Mouse (Mus musculus) embryonic facial prominence, embryonic 14.5 days (tissue): ENCODE data around the gene Platr17. TPM values are rescaled to one million over a fixed set of nuclear protein-coding genes. Genes with fewer than 3 reads are reported as not detected.
"Not testable (repeated sequence)": the region's sequence is repeated elsewhere in the genome, so short reads cannot be mapped to it uniquely, and the experiment has no call there.

Experiments
- ATAC-seq: fragments of 200-750 bp; cut with Nextera tagmentation; 2 replicates; pipeline ENCODE4 v1.8.0; 2017; ENCODE audit warnings: low read depth, moderate number of reproducible peaks, moderate TSS enrichment
- DNase-seq: peaks from one replicate; pipeline ENCODE4 v3.0.0-alpha.2; 2015; ENCODE audit warnings: low spot score
- H3K27ac ChIP-seq: fragments of 300-500 bp; sonication (generic); replicated peaks from 2 replicates; pipeline ENCODE4 v1.5.1; 2014; ENCODE audit warnings: low read depth, mild to moderate bottlenecking, low read length, moderate library complexity
- H3K27me3 ChIP-seq: fragments of 300-500 bp; sonication (generic); replicated peaks from 2 replicates; pipeline ENCODE4 v1.6.1; 2014; ENCODE audit warnings: low read length; ENCODE audit not compliant: control insufficient read depth, insufficient read depth
- H3K36me3 ChIP-seq: fragments of 300-500 bp; sonication (generic); 2 replicates; pipeline ENCODE4 v1.6.1; 2014; ENCODE audit warnings: low read length, mixed read lengths; ENCODE audit not compliant: control insufficient read depth, insufficient read depth
- H3K4me1 ChIP-seq: fragments of 300-500 bp; sonication (generic); 2 replicates; pipeline ENCODE4 v1.6.1; 2014; ENCODE audit warnings: antibody characterized with exemption, low read length; ENCODE audit not compliant: control insufficient read depth, insufficient read depth
- H3K4me2 ChIP-seq: fragments of 300-500 bp; sonication (generic); 2 replicates; pipeline ENCODE4 v1.6.1; 2014; ENCODE audit warnings: low read depth, mild to moderate bottlenecking, low read length, moderate library complexity, mixed read lengths
- H3K4me3 ChIP-seq: fragments of 300-500 bp; sonication (generic); 2 replicates; pipeline ENCODE4 v1.5.1; 2014; ENCODE audit warnings: low read depth, mild to moderate bottlenecking, low read length
- H3K9ac ChIP-seq: fragments of 300-500 bp; sonication (generic); 2 replicates; pipeline ENCODE4 v1.6.1; 2014; ENCODE audit warnings: low read depth, mild to moderate bottlenecking, low read length, moderate library complexity, mixed read lengths
- H3K9me3 ChIP-seq: fragments of 300-500 bp; sonication (generic); 2 replicates; pipeline ENCODE4 v1.6.1; 2016; ENCODE audit warnings: low read length; ENCODE audit not compliant: control insufficient read depth
- WGBS: fragments of 180-500 bp; shearing (Covaris S2); extraction: QIAGEN DNeasy Blood & Tissue Kit; methylation state at CpG from one replicate; pipeline ENCODE4 v1.1.7; 2014; 5-methylcytosine and 5-hydroxymethylcytosine counted together
- polyA plus RNA-seq: library from polyadenylated mRNA; unstranded; fragments of >200 nt; fragmentation: Nextera tagmentation; extraction: Ambion mirVana; gene quantifications from 2 replicates; pipeline ENCODE4 v1.2.1, GENCODE M21; 2014

Platr17 gene
- polyA plus RNA-seq, 1 experiment from 2014 or later, result not detected

DNA sequence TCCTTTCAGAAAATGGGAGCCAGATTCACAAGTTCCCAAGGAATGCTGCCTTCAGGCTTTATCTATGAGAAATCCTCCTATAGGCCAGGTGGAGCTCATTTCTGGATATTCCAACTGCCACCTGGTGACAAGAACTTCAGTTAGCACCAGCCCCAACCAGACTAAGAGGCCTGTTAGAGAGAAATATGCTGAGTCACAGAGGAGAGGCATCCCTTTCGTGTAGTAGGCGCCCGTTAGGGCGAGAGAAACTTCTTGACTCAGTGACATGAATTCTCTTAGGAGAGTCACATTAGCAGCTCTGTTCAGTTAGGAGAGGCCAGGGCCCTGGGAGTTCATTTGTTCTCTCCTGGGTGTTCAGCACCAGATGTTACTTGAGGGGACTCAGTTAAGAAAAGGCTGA is 5.3 kb upstream of the Platr17 start:
- ATAC-seq (no peak), DNase-seq (no peak)
- H3K36me3 ChIP-seq, result no peaks in the 10 kb centered on the region
- no peaks in the 10 kb centered on the region for H3K27me3 ChIP-seq
- 76% methylated on average over 4 of the region's 4 CpGs for WGBS
- H3K4me3 ChIP-seq, result no peak overlapping the region
- no peaks in the 10 kb centered on the region for H3K9me3 ChIP-seq
- H3K4me2 ChIP-seq, result no peak overlapping the region
- no peak overlapping the region for H3K27ac ChIP-seq
- H3K9ac ChIP-seq, result no peak overlapping the region
- no peaks in the 10 kb centered on the region for H3K4me1 ChIP-seq

- H3K36me3 ChIP-seq, result no peaks in the 10 kb centered on the region
- H3K27me3 ChIP-seq, result no peaks in the 10 kb centered on the region
- H3K4me2 ChIP-seq, result no peak overlapping the region
- DNase-seq, result no peak
- H3K27ac ChIP-seq, result no peak overlapping the region
- H3K4me3 ChIP-seq, result no peak overlapping the region
- no peaks in the 10 kb centered on the region for H3K9me3 ChIP-seq
- 61% methylated on average over 7 of the region's 7 CpGs for whole genome bisulfite sequencing
- no peaks in the 10 kb centered on the region for H3K4me1 ChIP-seq
- no peak overlapping the region; the same call in 1 of the 2 replicates for H3K9ac ChIP-seq
- ATAC-seq, result no peak
Observed at GRCm38 (mm10) chr17:33900281-33900988, 4.5 kb upstream of the Platr17 start.

DNA sequence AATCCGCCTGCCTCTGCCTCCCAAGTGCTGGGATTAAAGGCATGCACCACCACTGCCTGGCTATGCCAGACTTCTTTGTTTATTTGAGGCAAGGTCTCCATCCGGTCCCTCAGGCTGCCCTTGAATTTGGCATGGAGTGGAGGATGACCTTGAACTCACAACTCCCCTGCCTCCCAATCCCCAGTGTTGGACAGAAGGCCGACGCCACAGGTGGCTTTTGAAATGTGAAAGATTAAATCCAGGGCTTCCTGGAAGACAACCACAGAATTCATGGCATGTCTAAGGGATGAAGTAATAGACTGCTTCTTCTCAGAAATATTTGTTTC is 4.0 kb upstream of the Platr17 start:
- Histone ChIP-seq H3K27me3 (no peaks in the 10 kb centered on the region), H3K9me3 (no peaks in the 10 kb centered on the region), H3K27ac (no peak overlapping the region), H3K4me1 (no peaks in the 10 kb centered on the region), H3K36me3 (no peaks in the 10 kb centered on the region), H3K4me2 (no peak overlapping the region), H3K9ac (no peak overlapping the region), H3K4me3 (no peak overlapping the region)
- no peak for ATAC-seq
- 85% methylated on average over 4 of the region's 4 CpGs for WGBS
- DNase-seq, result no peak

- ATAC-seq (no peak), DNase-seq (no peak)
- H3K27ac ChIP-seq, result no peak overlapping the region
- no peak overlapping the region for H3K4me3 ChIP-seq
- no peak overlapping the region for H3K9ac ChIP-seq
- no peaks in the 10 kb centered on the region for H3K4me1 ChIP-seq
- H3K9me3 ChIP-seq, result no peaks in the 10 kb centered on the region
- no peaks in the 10 kb centered on the region for H3K36me3 ChIP-seq
- H3K4me2 ChIP-seq, result no peak overlapping the region
- 62% methylated on average over 4 of the region's 4 CpGs for WGBS
- H3K27me3 ChIP-seq, result no peaks in the 10 kb centered on the region
Observed at GRCm38 (mm10) chr17:33901653-33902052, 3.3 kb upstream of the Platr17 start.

- H3K36me3 ChIP-seq, result no peaks in the 10 kb centered on the region
- no peaks in the 10 kb centered on the region for H3K27me3 ChIP-seq
- no peaks in the 10 kb centered on the region for H3K9me3 ChIP-seq
- no peak overlapping the region for H3K4me2 ChIP-seq
- no peak overlapping the region for H3K4me3 ChIP-seq
- H3K9ac ChIP-seq, result no peak overlapping the region
- ATAC-seq (no peak), DNase-seq (no peak)
- 80% methylated on average over 4 of the region's 4 CpGs for WGBS
- H3K4me1 ChIP-seq, result no peaks in the 10 kb centered on the region
- no peak overlapping the region for H3K27ac ChIP-seq
Observed at GRCm38 (mm10) chr17:33902079-33902478, 2.9 kb upstream of the Platr17 start.

- Histone ChIP-seq H3K36me3 (no peaks in the 10 kb centered on the region), H3K9ac (no peak overlapping the region), H3K4me1 (no peaks in the 10 kb centered on the region), H3K4me3 (no peak overlapping the region), H3K9me3 (no peaks in the 10 kb centered on the region), H3K27me3 (no peaks in the 10 kb centered on the region), H3K4me2 (no peak overlapping the region), H3K27ac (no peak overlapping the region)
- WGBS, result 84% methylated on average over 7 of the region's 7 CpGs
- DNase-seq (no peak), ATAC-seq (no peak)
Observed at GRCm38 (mm10) chr17:33902491-33902890, 2.4 kb upstream of the Platr17 start.

DNA sequence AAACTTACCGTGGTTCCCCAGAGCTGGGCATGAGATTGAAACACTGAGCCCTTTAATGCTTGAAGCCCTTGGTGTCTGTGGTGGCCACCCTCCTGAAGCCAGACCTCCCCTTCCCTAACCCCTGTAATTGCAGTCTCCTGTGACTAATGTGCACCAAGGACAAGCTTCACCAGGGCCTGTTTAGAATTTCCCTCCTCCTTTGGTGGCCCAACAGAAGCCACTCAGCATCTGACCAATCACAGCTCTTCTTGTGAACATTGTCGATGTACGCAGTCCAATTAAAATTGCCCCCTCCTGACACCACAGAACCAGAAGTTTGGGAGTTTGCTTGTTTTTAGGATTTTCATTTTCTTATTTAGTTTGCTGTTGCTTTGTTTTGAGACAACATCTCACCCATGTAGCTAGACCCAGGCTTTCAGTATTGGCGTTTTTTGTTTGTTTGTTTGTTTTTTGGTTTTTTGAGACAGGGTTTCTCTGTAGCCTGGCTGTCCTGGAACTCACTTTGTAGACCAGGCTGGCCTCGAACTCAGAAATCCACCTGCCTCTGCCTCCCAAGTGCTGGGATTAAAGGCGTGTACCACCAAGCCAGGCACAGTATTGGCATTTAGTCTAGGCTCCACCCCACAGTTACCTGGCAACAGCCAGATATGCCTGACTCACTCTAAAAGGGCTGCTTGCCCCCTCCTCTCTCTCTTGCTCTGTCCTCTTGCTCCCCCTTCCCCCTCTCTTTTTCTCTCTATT is 854 bp upstream of the Platr17 start:
- not testable (repeated sequence) for H3K4me3 ChIP-seq, H3K36me3 ChIP-seq, DNase-seq, H3K9ac ChIP-seq, H3K27ac ChIP-seq, H3K4me2 ChIP-seq, ATAC-seq, H3K9me3 ChIP-seq, H3K27me3 ChIP-seq, H3K4me1 ChIP-seq
- 71% methylated on average over 6 of the region's 6 CpGs for WGBS

GRCm38 (mm10) chr17:33908331-33909076 is 3.6 kb downstream of the Platr17 start:
- under 1% methylated on average over 43 of the region's 44 CpGs for WGBS
- peak overlapping the region; percentile 93 for H3K9ac ChIP-seq
- H3K4me3 ChIP-seq, result peak overlapping the region; percentile 95
- no peaks in the 10 kb centered on the region for H3K9me3 ChIP-seq
- ATAC-seq (peak; percentile 48), DNase-seq (peak; percentile 51)
- peak overlapping the region; percentile 97 for H3K4me2 ChIP-seq
- H3K27me3 ChIP-seq, result no peaks in the 10 kb centered on the region
- H3K4me1 ChIP-seq, result peaks cover 11% of the 10 kb centered on the region
- H3K36me3 ChIP-seq, result peaks cover 25% of the 10 kb centered on the region
- peak overlapping the region; percentile 82 for H3K27ac ChIP-seq
